Mouse (Mus musculus) small intestine, adult 2 months (tissue): ENCODE data around the gene Cdh20. TPM values are rescaled to one million over a fixed set of nuclear protein-coding genes. Genes with fewer than 3 reads are reported as not detected.

Source experiments
- H3K27ac ChIP-seq: fragments of 200-500 bp; 2 replicates; pipeline ENCODE4 v1.5.1; 2012; ENCODE audit warnings: low read depth, low read length, control low read depth, inconsistent platforms; ENCODE audit not compliant: insufficient read depth
- H3K27me3 ChIP-seq: fragments of 200-500 bp; 2 replicates; pipeline ENCODE4 v1.6.1; 2012; ENCODE audit warnings: mild to moderate bottlenecking, moderate library complexity, low read length, inconsistent platforms; ENCODE audit not compliant: control insufficient read depth, insufficient read depth
- H3K36me3 ChIP-seq: fragments of 200-500 bp; 2 replicates; pipeline ENCODE4 v1.6.1; 2012; ENCODE audit warnings: mild to moderate bottlenecking, low read length, control low read depth, inconsistent platforms; ENCODE audit not compliant: control insufficient read depth, insufficient read depth
- H3K4me1 ChIP-seq: fragments of 200-500 bp; 2 replicates; pipeline ENCODE4 v1.6.1; 2012; ENCODE audit warnings: low read length, inconsistent platforms, mixed read lengths; ENCODE audit not compliant: control insufficient read depth, insufficient read depth, insufficient read length
- H3K4me3 ChIP-seq: fragments of 200-500 bp; 2 replicates; pipeline ENCODE4 v1.5.1; 2012; ENCODE audit warnings: low read depth, mild to moderate bottlenecking, control low read depth, inconsistent platforms, low read length, moderate library complexity
- CTCF ChIP-seq: fragments of 200-500 bp; IDR thresholded peaks from 2 replicates; pipeline ENCODE4 v1.5.1; 2012; ENCODE audit warnings: low read depth, mild to moderate bottlenecking, control low read depth, inconsistent platforms, low read length, moderate library complexity, mixed read lengths; ENCODE audit not compliant: insufficient replicate concordance, insufficient read length; ENCODE audit errors: extremely low read depth
- POLR2A ChIP-seq: fragments of 200-500 bp; IDR thresholded peaks from 2 replicates; pipeline ENCODE4 v1.6.1; 2012; ENCODE audit warnings: low read depth, mild to moderate bottlenecking, control low read depth, inconsistent platforms, low read length, moderate library complexity
- WGBS: fragments of 180-500 bp; shearing (Covaris S2); methylation state at CpG from one replicate; pipeline ENCODE4 v1.1.7; 2018; 5-methylcytosine and 5-hydroxymethylcytosine counted together
- polyA plus RNA-seq: library from polyadenylated mRNA; depleted of rRNA; stranded (reverse); fragments of >200 nt; gene quantifications from 2 replicates; pipeline ENCODE4 v1.2.3, GENCODE M21; 2012

Cdh20 gene
- polyA plus RNA-seq, 1 experiment, result 0.32 TPM

DNA sequence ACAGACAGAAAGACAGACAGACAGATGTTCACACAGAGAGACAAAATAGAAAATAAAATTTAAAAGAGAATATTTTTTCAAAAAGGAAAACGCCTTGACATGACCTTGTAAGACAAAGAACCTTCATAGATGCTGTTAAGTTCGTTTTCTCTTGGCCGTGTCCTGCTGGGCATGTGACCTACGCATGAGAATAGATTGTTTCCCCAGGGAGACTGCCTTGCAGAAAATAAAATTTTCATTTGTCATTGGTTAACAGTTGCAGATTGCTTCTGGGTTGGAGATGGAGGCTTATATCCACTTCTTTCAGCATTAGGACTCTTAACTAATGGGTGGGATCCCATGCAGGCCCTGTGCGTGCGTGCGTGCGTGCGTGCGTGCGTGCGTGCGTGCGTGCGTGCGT is 219.2 kb downstream of the Cdh20 start:
- Histone ChIP-seq H3K4me3 (no peak overlapping the region), H3K36me3 (no peaks in the 10 kb centered on the region), H3K27ac (no peak overlapping the region), H3K4me1 (no peaks in the 10 kb centered on the region), H3K27me3 (no peaks in the 10 kb centered on the region)
- 93% methylated on average over 16 of the region's 16 CpGs for WGBS
- no peak for TF ChIP-seq POLR2A
- TF ChIP-seq CTCF, result no peak

- Histone ChIP-seq H3K4me1 (peaks cover 7% of the 10 kb centered on the region; the same call in 1 of the 2 replicates), H3K4me3 (no peak overlapping the region), H3K27ac (no peak overlapping the region), H3K27me3 (no peaks in the 10 kb centered on the region), H3K36me3 (no peaks in the 10 kb centered on the region)
- TF ChIP-seq POLR2A (no peak), CTCF (no peak)
Measured at GRCm38 (mm10) chr1:104992441-104992840, 224.1 kb downstream of the Cdh20 start.

DNA sequence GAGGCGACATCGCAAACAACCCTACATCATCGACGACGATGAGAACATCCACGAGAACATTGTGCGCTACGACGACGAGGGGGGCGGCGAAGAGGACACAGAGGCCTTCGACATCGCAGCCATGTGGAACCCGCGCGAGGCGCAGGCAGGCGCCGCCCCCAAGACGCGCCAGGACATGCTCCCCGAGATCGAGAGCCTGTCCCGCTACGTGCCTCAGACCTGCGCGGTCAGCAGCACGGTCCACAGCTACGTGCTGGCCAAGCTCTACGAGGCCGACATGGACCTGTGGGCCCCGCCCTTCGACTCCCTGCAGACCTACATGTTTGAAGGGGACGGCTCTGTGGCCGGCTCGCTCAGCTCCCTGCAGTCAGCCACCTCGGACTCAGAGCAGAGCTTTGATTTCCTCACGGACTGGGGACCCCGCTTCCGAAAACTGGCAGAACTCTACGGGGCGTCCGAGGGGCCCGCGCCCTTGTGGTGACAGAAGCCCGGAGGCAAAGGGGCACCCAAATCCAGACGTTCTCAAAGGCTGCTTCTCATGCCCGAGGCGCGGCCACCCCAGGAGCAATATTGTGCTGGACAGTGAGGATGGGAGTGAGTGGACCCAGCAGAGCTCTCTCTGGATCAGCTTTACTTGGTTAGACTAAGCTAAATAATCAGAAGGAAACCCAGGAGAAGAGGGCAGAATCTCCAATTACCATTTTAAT is 225.7 kb downstream of the Cdh20 start:
- Histone ChIP-seq H3K27me3 (no peaks in the 10 kb centered on the region), H3K36me3 (no peaks in the 10 kb centered on the region), H3K27ac (no peak overlapping the region), H3K4me3 (peak overlapping the region; percentile 46), H3K4me1 (peaks cover 7% of the 10 kb centered on the region; the same call in 1 of the 2 replicates)
- no peak for TF ChIP-seq CTCF
- no peak for TF ChIP-seq POLR2A
- 8% methylated on average over 51 of the region's 51 CpGs for WGBS

GRCm38 (mm10) chr1:104994612-104994986 is 226.3 kb downstream of the Cdh20 start:
- whole genome bisulfite sequencing, result 86% methylated on average over 3 of the region's 3 CpGs

DNA sequence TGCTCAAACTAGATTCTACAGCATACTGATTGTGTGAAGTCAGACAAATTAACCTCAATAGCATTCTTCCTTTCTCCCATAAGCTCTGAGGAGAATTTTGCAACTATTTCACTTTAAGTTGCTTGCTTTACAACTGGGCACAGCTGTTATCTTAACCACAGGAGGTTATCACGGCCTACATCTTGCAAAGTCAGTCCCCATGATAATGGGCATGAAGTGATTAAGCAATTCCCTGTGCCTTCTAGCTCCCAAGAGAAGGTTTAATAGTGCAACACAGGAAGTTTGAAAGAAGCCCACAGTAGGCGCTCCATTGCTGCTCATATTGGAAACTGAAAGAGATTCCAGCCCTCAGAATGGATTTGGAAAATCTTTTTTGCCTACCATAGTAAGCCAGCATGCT is 229.5 kb downstream of the Cdh20 start:
- Histone ChIP-seq H3K36me3 (no peaks in the 10 kb centered on the region), H3K4me1 (peaks cover 7% of the 10 kb centered on the region; the same call in 1 of the 2 replicates), H3K27me3 (no peaks in the 10 kb centered on the region), H3K27ac (no peak overlapping the region), H3K4me3 (no peak overlapping the region)
- TF ChIP-seq CTCF, result no peak
- no peak for TF ChIP-seq POLR2A
- 52% methylated on average over 2 of the region's 2 CpGs for WGBS

More at GRCm38 (mm10) chr1:104994612-104994986, 226.3 kb downstream of the Cdh20 start:
- no peaks in the 10 kb centered on the region for H3K36me3 ChIP-seq
- TF ChIP-seq CTCF (no peak), POLR2A (no peak)
- H3K27ac ChIP-seq, result no peak overlapping the region
- no peak overlapping the region for H3K4me3 ChIP-seq
- H3K4me1 ChIP-seq, result peaks cover 7% of the 10 kb centered on the region; the same call in 1 of the 2 replicates
- no peaks in the 10 kb centered on the region for H3K27me3 ChIP-seq

GRCm38 (mm10) chr1:105002179-105002578 is 233.8 kb downstream of the Cdh20 start:
- Histone ChIP-seq H3K27me3 (no peaks in the 10 kb centered on the region), H3K4me3 (no peak overlapping the region), H3K4me1 (no peaks in the 10 kb centered on the region), H3K27ac (no peak overlapping the region), H3K36me3 (no peaks in the 10 kb centered on the region)
- WGBS, result 86% methylated on average over 1 of the region's 1 CpGs
- no peak for TF ChIP-seq POLR2A
- no peak for TF ChIP-seq CTCF

DNA sequence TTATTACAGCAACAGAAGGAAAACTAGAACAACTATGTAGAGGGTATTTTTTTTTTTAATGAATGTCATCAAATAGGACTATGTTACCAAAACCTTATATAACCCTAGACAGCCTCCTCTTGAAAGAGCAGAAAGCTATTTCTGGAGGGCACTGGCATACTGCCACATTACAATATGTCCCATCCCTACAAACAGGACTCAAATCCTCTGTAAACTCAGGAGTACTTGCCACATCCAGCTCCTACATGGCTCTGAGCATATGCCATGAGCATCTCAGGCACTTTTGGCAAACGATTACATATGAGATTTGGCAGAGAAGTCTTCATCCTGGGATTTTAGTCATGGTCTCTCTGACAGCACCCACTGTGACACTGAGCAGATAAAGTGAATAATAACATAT is 235.5 kb downstream of the Cdh20 start:
- TF ChIP-seq POLR2A (no peak), CTCF (no peak)
- WGBS, result 85% methylated on average over 1 of the region's 1 CpGs

More for the DNA sequence above, 235.5 kb downstream of the Cdh20 start:
- H3K27me3 ChIP-seq, result no peaks in the 10 kb centered on the region
- no peaks in the 10 kb centered on the region for H3K4me1 ChIP-seq
- H3K27ac ChIP-seq, result no peak overlapping the region
- H3K36me3 ChIP-seq, result no peaks in the 10 kb centered on the region
- H3K4me3 ChIP-seq, result no peak overlapping the region
